Mouse (Mus musculus) heart, adult 2 months (tissue): ENCODE measurements around the gene Slc6a9.

Experiments
- CTCF ChIP-seq: fragments of 200-600 bp; IDR thresholded peaks from 2 replicates; pipeline ENCODE4 v1.8.1; 2022; ENCODE audit warnings: antibody characterized with exemption, mild to moderate bottlenecking, moderate library complexity
- EP300 ChIP-seq: fragments of 200-500 bp; IDR thresholded peaks from 2 replicates; pipeline ENCODE4 v1.6.1; 2011; ENCODE audit warnings: low read depth, low read length, control low read depth; ENCODE audit not compliant: insufficient read depth
- POLR2A ChIP-seq: fragments of 200-500 bp; IDR thresholded peaks from 2 replicates; pipeline ENCODE4 v1.6.1; 2011; ENCODE audit warnings: mild to moderate bottlenecking, low read depth, low read length, control low read depth; ENCODE audit not compliant: insufficient read depth

- TF ChIP-seq POLR2A: no peak
- TF ChIP-seq EP300: no peak
- no peak for TF ChIP-seq CTCF
These were observed 60.3 kb downstream of the Slc6a9 start for GRCm38 (mm10) chr4:117894601-117895000.
